Mouse (Mus musculus) Muller cell, postnatal 12 days (primary cell): Measurements from ENCODE around the gene Lck.

Experiments used
- DNase-seq: peaks from one replicate; pipeline ENCODE4 v3.0.0-alpha.2; 2015; ENCODE audit errors: inconsistent ontology term

The Lck gene

DNA sequence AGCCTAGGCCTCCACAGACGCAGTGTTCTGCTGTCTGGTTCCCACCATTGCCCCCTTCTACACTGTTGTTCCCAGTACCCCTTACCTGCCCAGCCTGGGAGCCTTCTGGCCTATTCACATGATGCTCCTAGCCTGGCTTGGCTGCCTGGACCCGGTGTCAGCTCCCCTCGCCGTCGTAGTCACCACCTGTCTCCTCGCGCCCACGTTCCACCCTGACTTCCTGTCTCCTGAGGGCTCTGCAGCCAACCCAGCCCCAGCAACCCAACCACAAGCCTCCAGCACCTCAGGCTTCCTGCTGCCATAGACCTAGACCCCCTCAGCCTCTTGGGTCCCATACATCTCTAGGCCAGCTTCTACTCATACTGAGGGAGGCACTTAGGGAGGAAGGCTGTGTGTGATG, at the start of gene Lck:
TSS of gene Lck (minus strand) at position 212 of the 400 bp plus-strand sequence.
- DNase-seq, result no peak

- DNase-seq, result no peak
These were observed 49.5 kb upstream of the Lck start for GRCm38 (mm10) chr4:129622803-129623535.

DNA sequence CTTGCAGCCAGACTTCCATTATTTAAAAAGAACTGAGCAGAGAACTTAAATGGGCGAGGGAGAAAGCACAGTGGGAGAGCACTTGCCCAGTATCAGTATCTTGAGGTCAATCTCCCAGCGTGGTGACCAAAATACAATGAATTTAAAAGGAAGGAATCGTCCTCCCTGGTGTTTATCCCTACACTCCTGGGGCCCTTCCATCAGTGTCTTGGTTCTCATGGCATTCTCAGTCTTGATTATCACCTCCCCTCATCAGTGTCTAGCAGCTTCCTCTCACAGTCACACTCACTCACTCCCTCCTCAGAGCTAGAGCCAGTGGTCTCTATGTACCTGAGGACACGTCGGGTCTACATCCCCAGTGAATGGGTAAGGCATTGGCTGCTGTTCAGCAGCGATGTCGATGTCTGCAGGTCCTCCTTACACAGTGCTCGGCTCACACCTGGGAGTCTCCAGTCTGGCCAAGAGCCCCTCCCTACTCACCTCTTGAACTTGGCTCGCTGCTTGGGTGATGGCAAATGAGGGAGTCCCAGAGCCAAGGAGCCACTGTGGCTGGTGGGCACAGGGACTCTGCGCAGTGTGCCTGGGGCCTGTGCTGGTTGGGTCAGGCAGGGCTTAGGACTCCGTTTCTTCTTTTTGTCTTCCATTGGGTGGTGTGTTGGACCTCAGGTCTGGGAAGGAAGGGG, 48.8 kb upstream of the Lck start:
- no peak for DNase-seq

GRCm38 (mm10) chr4:129621283-129621841, 47.9 kb upstream of the Lck start:
- DNase-seq, result no peak

DNA sequence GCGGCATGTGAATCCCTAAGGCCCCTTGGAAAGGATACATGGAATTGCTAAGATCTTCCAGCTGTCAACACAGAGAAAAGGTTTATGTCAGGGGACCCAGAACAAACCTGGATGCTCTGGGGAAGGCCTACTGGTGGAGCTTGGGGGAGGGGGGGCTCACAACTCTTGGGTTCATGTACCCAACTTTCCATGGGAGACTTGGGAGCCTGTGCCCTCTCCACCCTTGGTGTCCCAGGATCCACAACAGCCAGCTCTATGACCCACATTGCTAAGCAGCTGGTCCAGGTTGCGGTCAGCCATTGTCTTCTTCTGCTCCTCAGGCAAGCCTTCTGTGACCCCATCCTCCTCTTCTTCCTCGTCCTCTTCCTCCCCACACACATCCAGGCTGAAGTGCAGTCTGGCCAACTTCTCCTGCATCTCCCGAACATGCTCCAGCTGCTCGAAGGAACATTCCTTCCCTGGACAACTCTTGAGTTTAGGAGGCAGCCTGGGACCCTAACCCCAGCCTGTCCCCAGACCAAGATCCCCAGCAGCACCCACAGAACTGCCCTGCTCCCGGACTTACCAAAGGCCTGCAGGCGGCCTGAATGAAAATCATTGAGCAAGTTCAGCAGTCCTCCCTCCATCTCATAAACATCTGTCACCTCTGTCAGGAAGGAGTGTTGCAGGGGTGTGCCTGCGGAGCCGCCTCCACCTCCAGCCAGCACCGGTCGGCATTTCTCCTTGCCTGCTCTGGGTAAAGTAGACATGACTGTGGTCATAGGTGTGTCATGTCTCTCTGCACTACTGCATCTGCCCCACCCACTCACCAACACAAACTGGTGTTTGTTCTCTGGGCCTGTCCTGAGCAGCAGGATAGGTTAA, 47.2 kb upstream of the Lck start:
- DNase-seq, result no peak

- peak; percentile 94 for DNase-seq
These were observed 45.6 kb upstream of the Lck start, which contains the start of gene Iqcc for GRCm38 (mm10) chr4:129618786-129619691. Iqcc (minus strand) TSS chr4:129619099.

DNA sequence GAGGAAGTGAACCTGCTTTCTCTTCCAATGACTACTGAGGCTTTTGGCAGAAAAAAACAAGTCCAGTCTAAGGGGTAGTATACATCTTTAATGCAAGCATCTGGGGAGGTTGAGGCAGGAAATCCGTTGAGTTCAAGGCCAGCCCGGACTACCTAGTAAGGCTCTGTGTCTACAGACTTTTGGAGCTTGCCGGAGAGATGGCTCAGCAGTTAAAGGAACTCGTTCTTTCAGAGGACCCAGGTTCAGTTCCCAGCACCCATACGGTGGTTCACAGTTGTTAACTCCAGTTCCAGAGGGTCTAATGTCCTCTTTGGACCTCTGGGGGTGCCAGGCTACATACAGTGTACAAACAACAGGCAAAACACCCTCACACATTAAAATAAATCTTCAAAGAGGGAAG, 44.6 kb upstream of the Lck start:
- DNase-seq, result no peak

- no peak for DNase-seq
These were observed 43.7 kb upstream of the Lck start for GRCm38 (mm10) chr4:129617121-129617641.

GRCm38 (mm10) chr4:129616631-129617030, 43.2 kb upstream of the Lck start:
- no peak for DNase-seq

- DNase-seq, result no peak
These were observed 42.4 kb upstream of the Lck start for GRCm38 (mm10) chr4:129615801-129616290.

DNA sequence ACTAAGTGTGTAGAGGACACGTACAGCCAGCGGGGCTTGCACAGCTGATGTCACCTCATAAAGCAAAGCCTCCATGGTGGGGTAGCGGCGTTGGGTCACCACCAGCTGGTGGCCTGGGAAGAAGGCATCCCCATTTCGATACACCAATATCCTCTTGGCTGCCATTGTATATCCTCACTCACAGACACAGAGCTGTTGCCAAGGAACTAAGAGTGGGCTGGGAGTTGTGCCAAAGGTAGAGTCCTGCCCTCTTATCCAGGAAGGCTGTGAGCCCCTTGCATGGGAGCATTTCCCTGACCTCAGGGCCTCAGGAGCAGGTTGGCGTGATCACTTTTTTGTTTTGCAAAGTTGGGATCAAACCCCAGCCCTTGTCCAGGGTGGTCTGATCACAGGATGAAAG, 40.7 kb upstream of the Lck start, which contains the start of gene Dcdc2b:
TSS of gene Dcdc2b (minus strand) at position 165 of the 400 bp plus-strand sequence.
- DNase-seq, result no peak

DNA sequence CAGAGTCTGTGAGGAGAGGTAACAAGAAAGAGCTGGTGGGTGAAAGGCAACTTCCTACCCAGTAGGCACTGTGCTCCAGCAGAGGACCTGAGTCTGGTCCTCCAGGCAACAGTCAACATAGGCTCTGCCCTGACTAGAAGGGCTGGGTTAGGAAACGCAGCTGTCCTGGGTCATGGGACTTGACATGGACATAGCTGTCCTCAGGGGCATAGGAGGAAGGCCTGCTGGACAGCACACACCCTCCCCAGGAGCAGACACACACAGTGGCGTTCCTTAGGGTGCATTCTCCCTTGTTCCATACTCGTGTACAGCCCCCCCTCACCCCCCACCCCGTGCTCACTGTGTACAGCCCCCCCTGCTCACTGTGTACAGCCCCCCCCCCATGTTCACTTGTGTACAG, 37.0 kb upstream of the Lck start:
- no peak for DNase-seq

GRCm38 (mm10) chr4:129610026-129610425, 36.6 kb upstream of the Lck start:
- DNase-seq, result no peak

DNA sequence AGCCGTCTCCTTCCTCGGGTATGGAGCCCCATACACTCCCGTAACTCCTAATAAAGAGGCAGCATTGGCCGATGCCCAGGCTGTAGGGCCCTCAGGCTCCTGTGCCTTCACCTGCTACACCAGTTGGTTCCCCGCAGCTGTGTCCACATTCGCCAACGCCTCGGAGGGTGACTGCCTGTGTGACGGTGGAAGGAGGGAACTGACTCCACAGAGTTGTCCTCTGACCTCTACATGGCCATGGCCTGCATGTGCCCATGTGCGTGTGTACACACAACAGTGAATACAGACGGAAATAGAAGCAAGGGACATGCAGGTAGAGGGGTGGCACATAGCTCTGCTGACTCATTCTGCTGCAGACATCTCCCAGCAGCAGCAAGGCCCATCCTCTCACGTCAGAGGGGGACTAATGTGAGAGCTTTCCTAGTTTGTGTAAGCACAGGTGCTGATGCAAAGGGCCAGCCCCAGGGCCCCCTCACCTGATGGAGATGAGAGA, 35.7 kb upstream of the Lck start:
- DNase-seq, result no peak

- DNase-seq, result peak; percentile 59
These were observed 35.1 kb upstream of the Lck start for GRCm38 (mm10) chr4:129608426-129609025.

- DNase-seq, result peak; percentile 86
These were observed 27.1 kb upstream of the Lck start, which contains the start of the genes Eif3i and Tmem234 for GRCm38 (mm10) chr4:129600233-129601158. Eif3i (minus strand) TSS chr4:129600648. Tmem234 (plus strand) TSS chr4:129600668.

DNA sequence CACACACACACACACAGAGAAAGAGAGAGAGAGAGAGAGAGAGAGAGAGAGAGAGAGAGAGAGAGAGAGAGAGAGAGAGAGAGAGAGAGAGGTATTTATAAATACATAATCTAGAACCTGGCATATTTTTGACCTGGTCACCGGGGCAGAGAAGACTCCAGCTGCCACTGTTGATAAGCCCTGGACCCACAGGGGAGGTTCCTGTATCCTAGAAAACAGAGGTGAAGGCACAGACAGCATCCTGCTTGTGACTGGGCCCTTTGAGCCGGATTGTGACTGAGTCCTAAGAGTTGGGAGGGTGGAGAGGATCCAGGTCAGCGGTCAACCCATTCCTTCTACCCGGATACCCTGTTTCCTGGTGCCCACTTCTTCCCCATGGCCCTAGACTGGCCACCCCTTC, 15.4 kb upstream of the Lck start:
- no peak for DNase-seq

- DNase-seq, result no peak
These were observed 13.5 kb upstream of the Lck start for GRCm38 (mm10) chr4:129586943-129587342.

GRCm38 (mm10) chr4:129585773-129586172, 12.3 kb upstream of the Lck start:
- DNase-seq, result no peak
